Mouse (Mus musculus): Measurements from ENCODE around the gene Rab5b.
"Not testable (repeated sequence)": the region's sequence is repeated elsewhere in the genome, so short reads cannot be mapped to it uniquely, and the experiment has no call there.

The Rab5b gene

GRCm38 (mm10) chr10:128645111-128646011, 50.7 kb downstream of the Rab5b start, which contains the start of gene Ikzf4:
TSS of gene Ikzf4 (minus strand) at chr10:128645991.
- peak; percentile 52 for DNase-seq (ENCODE audit: low read depth, low spot score)

- no peak for DNase-seq (ENCODE audit: low read depth, low spot score)
These were observed 53.3 kb downstream of the Rab5b start for GRCm38 (mm10) chr10:128642749-128643148.

- DNase-seq (ENCODE audit: low read depth, low spot score) = no peak
These were observed 54.2 kb downstream of the Rab5b start for GRCm38 (mm10) chr10:128641871-128642270.

- DNase-seq (ENCODE audit: low read depth, low spot score) = peak; percentile 59
These were observed 55.2 kb downstream of the Rab5b start for GRCm38 (mm10) chr10:128640891-128641290.

GRCm38 (mm10) chr10:128639999-128640398, 56.1 kb downstream of the Rab5b start:
- no peak for DNase-seq (ENCODE audit: low read depth, low spot score)

GRCm38 (mm10) chr10:128637011-128637410, 59.1 kb downstream of the Rab5b start:
- DNase-seq (ENCODE audit: low read depth, low spot score) = no peak

- DNase-seq (ENCODE audit: low read depth, low spot score) = no peak
These were observed 59.5 kb downstream of the Rab5b start for GRCm38 (mm10) chr10:128636561-128636960.

GRCm38 (mm10) chr10:128635697-128636096, 60.4 kb downstream of the Rab5b start:
- DNase-seq (ENCODE audit: low read depth, low spot score) = no peak

- DNase-seq (ENCODE audit: low read depth, low spot score) = peak; percentile 88
These were observed 64.5 kb downstream of the Rab5b start for GRCm38 (mm10) chr10:128631571-128631970.

GRCm38 (mm10) chr10:128630306-128630705, 65.8 kb downstream of the Rab5b start:
- DNase-seq (ENCODE audit: low read depth, low spot score) = not testable (repeated sequence)

GRCm38 (mm10) chr10:128629746-128630145, 66.3 kb downstream of the Rab5b start:
- no peak for DNase-seq (ENCODE audit: low read depth, low spot score)

GRCm38 (mm10) chr10:128627398-128628317, 68.4 kb downstream of the Rab5b start:
- DNase-seq (ENCODE audit: low read depth, low spot score) = no peak

Data from ES-CJ7 (cell line).